Mouse (Mus musculus) ES-Bruce4 (cell line): ENCODE measurements around the gene Wwc2.

Source experiments
- CTCF ChIP-seq: IDR thresholded peaks from one replicate; pipeline ENCODE4 v1.8.1; 2011; ENCODE audit warnings: low read depth, low read length
- POLR2A ChIP-seq: IDR thresholded peaks from one replicate; pipeline ENCODE4 v1.8.1; 2011; ENCODE audit warnings: low read length; ENCODE audit not compliant: insufficient read depth

- TF ChIP-seq POLR2A (no peak), CTCF (no peak)
Observed at GRCm38 (mm10) chr8:47985644-47986043, 5.1 kb downstream of the Wwc2 start.
